Mouse (Mus musculus): ENCODE measurements at regions not wholly inside any gene's neighbourhood (a gene's known extent, or its start where the extent isn't known, plus 50 kb on each side); places are given as distances from the start of the nearest gene placed in this dataset.

DNA sequence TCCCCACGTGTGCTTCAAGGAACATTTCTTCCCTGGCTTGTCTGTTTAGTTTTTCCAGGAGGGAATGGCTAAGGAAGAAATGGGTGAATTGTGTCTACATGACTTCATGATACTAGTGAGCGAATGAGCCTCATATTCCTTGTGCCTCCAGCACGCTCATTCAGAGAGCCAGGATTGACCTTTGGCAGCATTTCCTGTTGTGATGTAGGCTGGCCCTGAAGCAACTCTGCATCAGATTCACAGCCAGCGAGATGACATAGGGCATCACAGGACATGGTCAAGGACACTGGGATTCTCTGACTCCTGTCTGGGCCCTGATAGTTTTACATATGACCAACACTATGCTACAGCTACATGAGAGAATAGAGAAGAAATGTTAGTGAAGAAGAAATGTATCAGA, 135.3 kb upstream of the Arhgap5 start:
- no peak for TF ChIP-seq CTCF (IDR thresholded peaks at IDR 0.05; ENCODE audit: low read depth, low read length)
- TF ChIP-seq POLR2A (IDR thresholded peaks at IDR 0.05; ENCODE audit: borderline replicate concordance, low read depth, low read length): no peak
